Mouse (Mus musculus) ES-E14 (cell line): Measurements from ENCODE around the gene Sfi1.
"Not testable (repeated sequence)": the region's sequence is repeated elsewhere in the genome, so short reads cannot be mapped to it uniquely, and the experiment has no call there.

Experiments
- CHD2 ChIP-seq: IDR thresholded peaks from 2 replicates; pipeline ENCODE4 v1.6.1; 2014; ENCODE audit warnings: mild to moderate bottlenecking, low read depth, low read length, inconsistent platforms
- MAFK ChIP-seq: IDR thresholded peaks from 2 replicates; pipeline ENCODE4 v1.6.1; 2014; ENCODE audit warnings: mild to moderate bottlenecking, low read depth, low read length, inconsistent platforms; ENCODE audit not compliant: insufficient read depth
- ZC3H11A ChIP-seq: IDR thresholded peaks from 2 replicates; pipeline ENCODE4 v1.6.1; 2012; ENCODE audit warnings: low read depth, mild to moderate bottlenecking, inconsistent platforms, low read length, borderline replicate concordance
- ZNF384 ChIP-seq: IDR thresholded peaks from 2 replicates; pipeline ENCODE4 v1.6.1; 2012; ENCODE audit warnings: low read depth, low read length, inconsistent platforms

GRCm38 (mm10) chr11:3138323-3138722 lies 54.9 kb downstream of the Sfi1 start:
- not testable (repeated sequence) for TF ChIP-seq CHD2, ZNF384, ZC3H11A, MAFK
